Mouse (Mus musculus) ZHBTc4 (cell line): ENCODE measurements at regions not wholly inside any gene's neighbourhood (a gene's known extent, or its start where the extent isn't known, plus 50 kb on each side); places are given as distances from the start of the nearest gene placed in this dataset.

Experiments
- DNase-seq: peaks from one replicate; pipeline ENCODE4 v3.0.0-alpha.2; 2011; ENCODE audit warnings: low read depth, low spot score

- DNase-seq: peak; percentile 55
Observed at GRCm38 (mm10) chr4:8462414-8462813, 223.6 kb upstream of the Car8 start.

- DNase-seq: no peak
Observed at GRCm38 (mm10) chr4:8454346-8454745, 215.5 kb upstream of the Car8 start.

- peak; percentile 55 for DNase-seq
Observed at GRCm38 (mm10) chr4:8432393-8432792, 193.6 kb upstream of the Car8 start.

DNA sequence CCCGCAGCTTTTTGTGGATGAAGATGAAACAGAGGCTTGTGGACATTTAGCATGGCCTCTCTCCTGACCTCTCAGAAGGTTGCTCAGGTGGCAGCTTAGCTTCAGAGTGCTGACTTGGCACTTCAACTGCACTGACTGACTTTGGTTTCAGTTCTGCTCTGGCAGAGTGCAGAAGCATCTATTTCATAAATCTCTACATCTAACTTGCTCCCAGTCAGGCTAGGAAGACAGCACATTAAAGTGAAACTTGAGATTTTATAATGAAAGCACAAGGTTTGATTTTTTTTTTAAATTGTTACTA is 192.1 kb upstream of the Car8 start:
- DNase-seq: no peak

DNA sequence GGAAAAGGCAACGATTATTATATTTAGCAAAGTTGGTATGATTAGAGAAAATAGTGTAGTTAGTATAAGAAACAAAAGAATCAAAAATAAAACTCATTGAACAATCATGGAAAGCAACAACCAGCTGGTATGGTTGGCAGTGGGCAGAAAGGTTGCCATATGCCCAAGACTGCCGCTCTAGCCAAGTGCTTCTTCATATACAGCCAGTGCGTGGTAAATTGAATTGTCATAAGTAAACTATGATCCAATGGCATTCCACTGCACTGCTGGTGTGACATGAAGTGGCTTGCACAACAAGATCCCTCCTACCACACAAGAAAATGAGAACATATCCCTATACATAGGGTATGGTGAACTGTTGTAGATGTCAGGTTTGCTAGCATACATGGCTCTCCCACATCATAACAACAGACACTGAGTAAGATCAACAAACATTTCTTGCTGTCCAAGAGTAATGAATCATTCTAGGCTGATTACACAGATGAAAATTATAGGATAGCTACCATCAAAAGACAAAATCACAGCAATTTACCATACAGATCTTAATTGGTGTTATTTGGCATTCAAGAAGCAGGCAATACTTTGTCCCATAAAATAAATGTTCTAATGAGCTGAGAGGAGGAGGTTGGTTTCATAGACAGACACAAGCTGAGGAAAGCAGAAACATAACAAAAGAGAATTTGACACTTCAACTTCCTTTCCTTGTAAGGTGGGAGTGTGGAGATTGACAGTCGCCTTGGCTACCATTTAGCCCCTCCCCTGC is 191.6 kb upstream of the Car8 start:
- DNase-seq: no peak

DNA sequence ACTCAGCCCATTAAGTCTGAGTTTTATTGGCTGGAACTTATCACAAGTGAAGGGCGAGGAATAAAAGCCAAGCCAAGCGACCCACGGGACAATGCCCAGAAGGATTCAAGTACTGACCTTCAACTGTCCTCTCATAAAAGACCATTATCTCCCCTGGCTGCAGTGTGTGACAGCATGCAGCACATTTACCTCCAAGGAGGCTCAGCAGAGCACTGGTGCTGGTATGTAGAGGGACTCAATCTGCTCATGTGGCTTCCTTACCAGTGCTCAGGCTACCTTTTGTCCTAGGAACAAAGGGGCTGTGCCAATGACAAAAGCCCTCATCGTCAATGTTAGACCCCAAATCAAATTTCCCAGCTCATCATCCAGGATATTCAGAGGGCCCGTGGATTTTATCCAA is 190.9 kb upstream of the Car8 start:
- peak; percentile 29 for DNase-seq

GRCm38 (mm10) chr4:8428629-8429523 is 190.0 kb upstream of the Car8 start:
- DNase-seq: no peak

DNA sequence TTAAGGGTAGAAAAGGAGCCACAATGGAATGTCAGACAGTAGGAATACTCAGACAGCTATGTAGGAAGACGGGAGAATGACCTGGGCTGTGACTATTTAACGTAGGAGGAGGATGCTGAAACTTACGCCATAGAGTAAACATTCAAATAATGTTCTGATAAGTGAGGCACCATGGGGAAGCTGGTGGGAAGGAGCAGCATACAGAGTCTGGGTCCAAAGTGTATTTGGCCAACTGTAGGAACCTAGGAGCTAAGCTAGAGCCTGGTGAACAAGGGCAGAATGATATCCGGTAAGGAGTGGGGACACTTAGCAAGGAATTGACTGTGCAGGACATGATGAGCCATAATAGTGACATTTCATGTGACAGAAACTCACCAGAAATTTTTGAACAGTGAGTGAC is 189.0 kb upstream of the Car8 start:
- no peak for DNase-seq

- DNase-seq: peak; percentile 11
Observed at GRCm38 (mm10) chr4:8423392-8424045, 184.7 kb upstream of the Car8 start.

DNA sequence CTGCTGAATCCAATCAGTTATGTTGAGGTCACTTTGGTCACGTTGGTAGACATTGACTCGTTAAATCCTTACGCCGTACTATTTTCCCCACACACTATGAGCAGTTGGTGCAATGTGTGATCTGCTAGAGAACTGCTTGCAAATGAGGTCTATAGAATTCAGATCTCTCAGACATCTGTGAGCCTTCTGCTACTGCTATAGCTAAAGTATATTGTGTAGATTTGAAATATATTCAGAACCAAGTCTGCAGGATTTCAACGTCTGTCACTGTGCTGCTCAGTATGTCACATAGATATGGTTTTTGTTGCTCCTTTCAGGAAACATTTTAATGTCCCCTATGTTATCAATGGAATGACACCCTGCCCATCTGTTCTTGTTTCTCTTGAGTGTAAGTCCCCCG is 182.4 kb upstream of the Car8 start:
- DNase-seq: no peak

- no peak for DNase-seq
Observed at GRCm38 (mm10) chr4:8418374-8419031, 179.7 kb upstream of the Car8 start.

- no peak for DNase-seq
Observed at GRCm38 (mm10) chr4:8417821-8418220, 179.0 kb upstream of the Car8 start.

DNA sequence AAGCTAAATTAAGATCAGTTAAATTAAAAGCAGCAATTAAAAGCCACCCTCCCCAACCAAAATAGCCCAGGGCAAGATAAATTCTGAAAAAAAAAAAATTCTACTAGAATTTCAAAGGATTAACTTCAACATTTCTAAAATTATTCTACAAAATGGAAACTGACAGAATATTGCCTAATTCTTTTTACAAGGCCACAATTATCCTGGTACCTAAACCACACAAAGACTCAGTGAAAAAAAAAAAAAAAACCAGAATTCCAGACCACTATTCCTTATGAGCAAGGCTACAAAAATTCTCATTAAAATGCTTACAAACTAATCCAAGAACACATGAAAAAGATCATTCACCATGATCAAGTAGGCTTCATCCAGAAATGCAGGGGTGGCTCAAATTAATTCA is 174.5 kb upstream of the Car8 start:
- no peak for DNase-seq

DNA sequence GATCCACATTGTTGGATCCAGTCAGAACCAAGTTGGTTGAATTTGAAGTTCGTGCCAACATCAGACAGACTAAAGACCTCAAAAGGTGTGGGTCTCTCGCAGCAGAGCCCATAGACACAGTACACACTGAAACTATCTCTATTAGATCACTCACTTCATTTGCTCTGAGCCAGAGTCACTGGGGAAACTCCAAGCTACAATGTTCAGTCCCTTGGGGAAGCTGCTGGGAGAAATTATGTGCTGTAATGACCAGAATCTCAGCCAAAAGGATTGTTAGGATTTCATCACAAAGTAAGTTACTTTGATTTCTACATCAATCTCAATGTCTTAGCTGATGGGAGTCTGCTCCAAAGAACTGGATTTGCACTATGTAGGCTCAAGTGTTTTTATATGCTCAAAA is 161.2 kb upstream of the Car8 start:
- DNase-seq: no peak

DNA sequence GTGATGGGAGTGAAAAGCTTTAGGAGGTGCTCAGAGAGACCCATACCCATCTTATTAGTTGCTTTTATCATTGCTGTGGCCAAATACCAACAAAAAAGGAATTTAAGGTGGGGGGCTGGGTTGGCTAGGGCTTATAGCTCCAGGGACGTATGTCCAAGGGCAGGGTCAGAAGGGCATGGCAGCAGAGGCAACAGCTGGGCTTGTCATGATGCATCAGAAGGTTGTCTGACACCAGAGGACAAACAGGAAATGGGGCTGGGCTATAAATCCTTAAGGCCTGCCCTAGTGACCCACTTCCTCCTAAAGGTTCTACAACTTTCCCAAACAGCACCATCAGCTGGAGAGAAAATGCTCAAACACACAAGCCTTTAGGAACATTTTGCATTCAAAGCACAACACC is 160.6 kb upstream of the Car8 start:
- DNase-seq: no peak

- no peak for DNase-seq
Observed at GRCm38 (mm10) chr4:8398969-8399368, 160.1 kb upstream of the Car8 start.

DNA sequence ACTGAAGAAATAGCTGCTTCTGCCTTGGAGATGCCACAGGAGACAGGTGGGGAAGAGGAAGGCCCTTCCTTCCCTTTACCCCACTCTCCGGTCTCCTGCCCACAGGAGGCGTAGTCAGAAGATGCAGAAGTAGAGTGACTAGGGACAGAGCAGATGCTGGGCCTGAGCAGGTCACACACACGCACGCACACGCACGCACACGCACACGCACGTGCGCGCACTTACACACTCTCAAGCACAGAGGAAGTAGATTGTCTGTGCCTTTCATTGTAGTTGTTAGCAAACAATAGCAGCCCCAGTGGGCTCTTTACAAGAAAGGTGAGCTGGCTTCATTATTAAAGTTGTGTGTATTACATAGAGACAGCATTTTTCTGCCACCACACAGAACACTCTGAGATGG is 144.3 kb upstream of the Car8 start:
- peak; percentile 21 for DNase-seq

GRCm38 (mm10) chr4:8382125-8382417 is 143.2 kb upstream of the Car8 start:
- no peak for DNase-seq

GRCm38 (mm10) chr4:8381408-8382124 is 142.7 kb upstream of the Car8 start:
- DNase-seq: no peak

- DNase-seq: peak; percentile 76
Observed at GRCm38 (mm10) chr4:8380711-8381338, 142.0 kb upstream of the Car8 start.
